Mouse (Mus musculus) heart, postnatal 14 days (tissue): Measurements from ENCODE around the gene Wnt4. TPM values are rescaled to one million over a fixed set of nuclear protein-coding genes. Genes with fewer than 3 reads are reported as not detected.

Experiments used
- DNase-seq, 2 experiments: peaks; one replicate each; pipeline ENCODE4 v3.0.0; 2021 to 2022
- intact Hi-C: fragments of 180-260 bp; cut with DNase I; formaldehyde crosslinking; loops from one replicate; pipeline ENCODE4 v1.15.1; 2025
- total RNA-seq, 2 experiments: library from RNA; stranded (reverse); gene quantifications; 2 replicates each; pipeline ENCODE4 v1.2.3; 2021

Wnt4 gene
- total RNA-seq, 2 experiments from 2014 or later, result 0.55 to 0.61 TPM

GRCm38 (mm10) chr4:137278144-137279040, 1.1 kb downstream of the Wnt4 start:
- peak in 1 of 2 experiments; percentile 11 for DNase-seq
- intact Hi-C loops, result no loop called here

GRCm38 (mm10) chr4:137279346-137279745, 2.1 kb downstream of the Wnt4 start:
- no peak for DNase-seq
- intact Hi-C loops, result no loop called here

- intact Hi-C loops, result no loop called here
- DNase-seq, result no peak
These were observed 4.0 kb downstream of the Wnt4 start for GRCm38 (mm10) chr4:137281273-137281672.

GRCm38 (mm10) chr4:137282122-137282521, 4.8 kb downstream of the Wnt4 start:
- intact Hi-C loops, result no loop called here
- DNase-seq, result no peak

- peak in 1 of 2 experiments; percentile 29 for DNase-seq
- intact Hi-C loops, result no loop called here
These were observed 5.5 kb downstream of the Wnt4 start for GRCm38 (mm10) chr4:137282584-137283406.

- intact Hi-C loops, result no loop called here
- DNase-seq, result no peak
These were observed 6.1 kb downstream of the Wnt4 start for GRCm38 (mm10) chr4:137283407-137283732.

- no peak for DNase-seq
- intact Hi-C loops, result loop anchor here (2.0 to 5.0 kb wide), 2 partner anchors 119 to 209 kb away; no protein-coding TSS in a partner anchor
These were observed 8.8 kb downstream of the Wnt4 start for GRCm38 (mm10) chr4:137285876-137286661.

GRCm38 (mm10) chr4:137286662-137286953, 9.3 kb downstream of the Wnt4 start:
- no peak for DNase-seq
- intact Hi-C loops, result loop anchor here (2.0 to 5.0 kb wide), 2 partner anchors 119 to 210 kb away; no protein-coding TSS in a partner anchor

- DNase-seq, result no peak
- intact Hi-C loops, result loop anchor here (2.0 to 5.0 kb wide), 2 partner anchors 120 to 210 kb away; no protein-coding TSS in a partner anchor
These were observed 9.9 kb downstream of the Wnt4 start for GRCm38 (mm10) chr4:137287206-137287605.

- DNase-seq, result peak; percentile 62 to 78
- intact Hi-C loops, result loop anchor here (2.0 to 5.0 kb wide), 2 partner anchors 121 to 211 kb away; no protein-coding TSS in a partner anchor
These were observed 10.5 kb downstream of the Wnt4 start for GRCm38 (mm10) chr4:137287818-137288217.

- intact Hi-C loops, result loop anchor here (5.0 kb wide), 1 partner anchor 122 kb away; no protein-coding TSS in a partner anchor
- DNase-seq, result no peak
These were observed 12.4 kb downstream of the Wnt4 start for GRCm38 (mm10) chr4:137289701-137290100.

- intact Hi-C loops, result no loop called here
- no peak for DNase-seq
These were observed 13.0 kb downstream of the Wnt4 start for GRCm38 (mm10) chr4:137290250-137290649.

- intact Hi-C loops, result no loop called here
- no peak for DNase-seq
These were observed 15.3 kb downstream of the Wnt4 start for GRCm38 (mm10) chr4:137292625-137293024.

GRCm38 (mm10) chr4:137294032-137294431, 16.7 kb downstream of the Wnt4 start:
- intact Hi-C loops, result no loop called here

GRCm38 (mm10) chr4:137294474-137294873, 17.2 kb downstream of the Wnt4 start:
- intact Hi-C loops, result no loop called here

More at GRCm38 (mm10) chr4:137294032-137294431, 16.7 kb downstream of the Wnt4 start:
- no peak for DNase-seq

GRCm38 (mm10) chr4:137294951-137295350, 17.7 kb downstream of the Wnt4 start:
- intact Hi-C loops, result no loop called here
- no peak for DNase-seq

More at GRCm38 (mm10) chr4:137294474-137294873, 17.2 kb downstream of the Wnt4 start:
- DNase-seq, result no peak

GRCm38 (mm10) chr4:137297611-137298010, 20.3 kb downstream of the Wnt4 start:
- no peak for DNase-seq
- intact Hi-C loops, result no loop called here

GRCm38 (mm10) chr4:137298406-137298805, 21.1 kb downstream of the Wnt4 start:
- intact Hi-C loops, result no loop called here
- peak; percentile 49 to 66 for DNase-seq

- no peak for DNase-seq
- intact Hi-C loops, result no loop called here
These were observed 22.9 kb downstream of the Wnt4 start for GRCm38 (mm10) chr4:137300227-137300626.

- DNase-seq, result no peak
- intact Hi-C loops, result no loop called here
These were observed 24.3 kb downstream of the Wnt4 start for GRCm38 (mm10) chr4:137301635-137302034.
